Mouse (Mus musculus): ENCODE results near the gene Prune1.
"Not testable (repeated sequence)": the region's sequence is repeated elsewhere in the genome, so short reads cannot be mapped to it uniquely, and the experiment has no call there.

Prune1 gene

DNA sequence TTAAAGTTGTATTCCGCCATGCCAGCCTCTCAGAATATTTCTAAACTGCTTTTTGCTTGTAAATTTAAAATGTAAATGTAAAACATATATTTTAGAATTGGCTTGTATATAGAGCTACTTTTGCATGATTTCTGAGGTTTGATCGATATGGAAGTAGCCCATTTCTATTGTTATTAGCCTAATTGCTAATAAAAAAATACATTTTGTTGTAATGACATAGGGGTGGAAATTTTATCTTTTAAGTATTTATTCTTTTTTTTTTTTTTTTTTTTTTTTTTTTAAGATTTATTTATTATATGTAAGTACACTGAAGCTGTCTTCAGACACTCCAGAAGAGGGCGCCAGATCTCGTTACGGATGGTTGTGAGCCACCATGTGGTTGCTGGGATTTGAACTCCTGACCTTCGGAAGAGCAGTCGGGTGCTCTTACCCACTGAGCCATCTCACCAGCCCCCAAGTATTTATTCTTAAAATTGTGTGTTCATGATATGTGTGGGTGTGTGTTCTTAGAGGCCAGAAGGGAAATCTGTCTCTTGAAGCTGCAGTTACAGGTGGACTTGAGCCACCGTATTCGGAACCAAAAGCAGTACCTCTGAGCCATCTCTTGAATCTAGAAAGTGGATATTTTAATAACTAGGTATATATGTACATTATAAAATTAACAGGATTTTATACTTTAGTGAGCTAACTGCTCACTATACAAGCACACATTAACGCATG is 68.8 kb downstream of the Prune1 start:
- in situ Hi-C loops (cut with MboI, MseI), result not testable (repeated sequence)

DNA sequence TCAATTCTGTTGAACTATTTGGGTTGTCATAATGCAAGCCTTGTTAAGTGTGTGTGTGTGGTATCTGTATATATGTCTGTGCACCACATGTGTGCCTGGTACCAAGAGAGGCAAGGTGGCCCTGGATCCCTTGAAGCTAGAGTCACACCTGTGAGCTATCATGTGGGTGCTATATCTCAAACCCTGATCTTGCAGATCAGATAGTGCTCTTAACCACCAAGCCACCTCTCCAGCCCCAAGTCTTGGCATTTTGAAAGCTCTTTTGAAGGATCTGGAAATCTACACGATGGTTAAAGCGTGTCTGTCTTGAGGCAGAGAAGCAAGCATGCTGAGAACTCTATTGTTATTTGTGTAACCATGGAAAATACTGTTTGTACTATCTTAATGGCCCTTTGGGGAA is 71.3 kb downstream of the Prune1 start:
- in situ Hi-C loops (cut with MboI, MseI), result no loop called here

DNA sequence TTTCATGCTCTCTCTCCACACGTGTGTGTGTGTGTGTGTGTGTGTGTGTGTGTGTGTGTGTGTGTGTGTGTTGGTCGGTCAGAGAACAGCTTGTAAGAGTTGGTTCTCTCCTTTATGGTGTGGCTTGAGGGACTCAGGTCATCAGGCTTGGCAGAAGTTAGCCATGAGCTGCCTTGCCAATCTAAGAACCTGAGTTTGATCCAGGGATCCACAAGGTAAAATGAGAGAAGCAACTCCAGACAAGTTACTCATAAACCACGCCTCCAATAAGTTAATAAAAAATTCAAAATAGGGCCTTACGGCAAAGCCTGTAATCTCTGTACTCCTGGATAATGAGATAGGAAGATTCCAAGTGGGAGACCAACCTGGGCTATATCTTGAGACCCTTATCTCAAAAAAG is 73.6 kb downstream of the Prune1 start:
- in situ Hi-C loops (cut with MboI, MseI), result no loop called here

DNA sequence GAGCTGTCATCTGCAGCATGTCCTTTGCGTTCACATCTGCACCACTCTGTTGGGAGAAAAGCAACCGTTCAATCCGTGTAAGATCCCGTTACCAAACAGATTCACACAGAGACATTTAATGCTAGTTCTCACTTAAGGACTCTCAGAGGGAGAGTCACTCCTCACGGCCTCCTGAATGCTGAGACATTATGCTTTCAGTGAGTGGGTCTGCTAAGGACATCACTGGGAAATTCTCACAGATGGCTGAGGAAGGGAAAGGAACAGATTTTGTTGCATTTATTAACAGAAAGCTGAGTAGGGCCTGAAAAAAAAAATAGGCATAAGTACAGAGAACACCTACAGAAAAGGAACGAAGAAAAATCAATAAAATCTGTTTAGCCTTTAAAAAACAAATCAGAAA is 78.0 kb downstream of the Prune1 start:
- in situ Hi-C loops (cut with MboI, MseI), result no loop called here

Measured in T-helper 1 cell (primary cell).